Mouse (Mus musculus) spleen, embryonic (tissue): ENCODE results near the gene Smg9.

Source experiments
- CTCF ChIA-PET: fragments of 350-600 bp; sonication (Branson Sonifier 250); formaldehyde crosslinking; loops from one replicate; lab custom pipeline; 2022; lab: Charles Lee

The Smg9 gene

DNA sequence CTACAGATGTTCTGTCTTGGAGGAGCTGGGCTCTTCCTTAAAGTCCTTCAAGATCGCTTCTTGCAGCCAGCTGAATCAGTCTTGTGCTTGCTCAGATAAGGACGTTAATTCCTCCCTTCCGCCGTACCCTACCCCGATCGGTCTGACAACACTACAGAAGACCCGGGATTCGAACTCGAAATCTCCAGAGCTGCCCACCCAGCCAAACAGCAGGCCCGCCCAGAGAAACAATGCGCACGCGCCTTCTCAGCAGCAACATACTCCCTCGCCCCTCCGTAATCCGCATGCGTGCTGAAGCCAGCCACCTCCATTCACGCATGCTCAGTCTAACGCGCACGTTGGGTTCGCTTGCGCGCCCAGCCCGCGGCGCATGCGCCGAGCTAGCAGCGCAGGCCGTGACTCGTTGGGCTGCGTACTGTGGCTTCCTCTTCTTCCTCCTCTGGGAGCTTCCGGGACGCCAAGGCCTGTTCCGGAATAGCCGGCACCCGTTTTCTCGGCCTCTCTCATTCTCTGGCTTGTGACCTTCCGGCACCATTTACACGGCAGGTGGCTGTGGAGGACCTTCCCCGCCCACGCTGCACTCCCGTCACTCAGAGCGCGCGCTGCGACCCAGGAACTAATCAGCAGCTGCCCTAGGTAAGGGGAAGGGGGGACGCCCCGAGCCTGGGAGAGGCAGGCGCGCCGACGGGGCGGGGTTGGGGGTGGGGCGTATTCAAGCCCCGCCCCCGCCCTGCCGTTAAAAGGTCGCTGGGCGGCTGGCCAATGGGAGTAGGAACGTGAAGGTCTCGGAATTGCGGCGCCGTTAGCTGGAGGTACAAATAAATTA is at the start of gene Smg9:
Gene Smg9 (plus strand): TSS at position 364 of the 826 bp plus-strand sequence.
- CTCF ChIA-PET: interaction anchor here (0.6 to 0.8 kb wide), 2 partner anchors 16 to 52 kb away, joined by 3 read pairs; no protein-coding TSS in a partner anchor

DNA sequence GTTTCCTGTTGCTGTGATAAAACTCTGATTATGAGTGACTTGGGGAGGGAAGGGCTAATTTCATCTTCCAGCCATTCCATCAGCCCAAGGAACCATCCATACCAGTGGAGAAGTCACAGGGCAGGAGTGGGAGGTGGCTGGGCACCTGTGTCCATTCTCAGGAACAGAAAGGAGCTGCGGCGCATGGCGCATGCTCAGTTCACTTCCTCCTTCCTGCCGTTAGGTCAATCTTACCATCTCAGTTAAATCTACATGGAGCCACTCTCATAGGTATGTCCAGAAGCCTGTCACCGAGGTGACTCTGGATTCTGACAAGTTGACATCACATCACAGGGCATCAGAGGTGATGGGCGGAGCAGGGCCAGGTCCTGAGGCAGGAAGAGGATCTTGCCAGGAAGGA is 43.8 kb upstream of the Smg9 start:
- CTCF ChIA-PET: no interaction called here

DNA sequence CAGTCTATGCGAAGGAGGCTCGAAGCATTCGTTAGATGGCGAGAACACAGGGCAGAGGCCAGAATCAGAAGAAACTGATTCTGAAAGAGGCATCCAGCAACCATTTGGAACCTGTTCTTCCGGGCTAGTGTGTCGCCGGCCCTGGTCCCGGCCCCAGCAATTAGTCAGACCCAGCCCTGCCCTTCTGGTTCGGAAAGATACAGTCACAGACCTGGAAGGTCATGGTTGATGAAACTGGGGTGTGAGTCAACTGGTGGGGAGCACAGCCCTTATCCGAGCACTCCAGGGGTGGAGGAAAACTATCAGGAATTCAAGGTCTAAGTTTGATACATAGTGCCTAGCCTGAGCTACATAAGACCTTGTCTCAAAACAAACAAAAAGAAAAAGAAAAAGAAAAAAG is 43.3 kb upstream of the Smg9 start:
- CTCF ChIA-PET: no interaction called here

DNA sequence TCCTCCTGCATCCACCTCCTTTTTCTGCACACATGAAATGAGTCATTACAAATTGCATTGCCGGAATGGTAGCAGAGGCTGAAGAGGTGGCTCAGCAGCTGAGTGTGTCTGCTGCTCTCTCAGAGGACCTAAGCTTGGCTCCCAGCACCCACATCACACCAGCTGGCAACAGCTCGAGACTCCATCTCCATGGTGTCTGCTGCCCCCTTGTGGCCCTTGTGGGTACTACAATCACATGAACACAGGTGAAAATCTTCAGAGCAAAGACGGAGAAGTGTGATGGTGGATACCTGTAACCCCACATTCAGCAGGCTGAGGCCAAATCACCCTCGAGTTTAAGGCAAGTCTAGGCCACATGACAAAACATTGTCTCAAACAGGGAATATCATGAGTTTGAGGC is 41.5 kb upstream of the Smg9 start:
- CTCF ChIA-PET: no interaction called here

DNA sequence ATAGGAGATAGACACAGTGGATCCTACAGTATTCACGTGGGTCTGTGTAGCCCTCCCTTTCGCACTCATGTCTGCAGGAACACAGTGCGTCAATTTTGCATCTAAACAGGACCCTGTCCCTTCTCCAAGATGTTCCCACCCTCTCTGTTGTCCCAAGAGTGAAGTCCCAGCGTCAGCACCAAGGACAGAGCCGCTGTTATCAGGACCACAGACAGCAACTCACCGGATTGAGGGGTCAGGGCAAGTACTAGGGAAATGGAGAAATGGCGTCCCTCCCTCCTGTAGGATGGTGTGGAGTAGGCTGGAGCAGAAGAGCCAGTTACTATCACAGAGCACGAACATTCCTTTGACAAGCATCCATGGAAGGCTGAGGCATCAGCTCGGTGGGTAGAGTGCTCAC is 40.1 kb upstream of the Smg9 start:
- CTCF ChIA-PET: no interaction called here

DNA sequence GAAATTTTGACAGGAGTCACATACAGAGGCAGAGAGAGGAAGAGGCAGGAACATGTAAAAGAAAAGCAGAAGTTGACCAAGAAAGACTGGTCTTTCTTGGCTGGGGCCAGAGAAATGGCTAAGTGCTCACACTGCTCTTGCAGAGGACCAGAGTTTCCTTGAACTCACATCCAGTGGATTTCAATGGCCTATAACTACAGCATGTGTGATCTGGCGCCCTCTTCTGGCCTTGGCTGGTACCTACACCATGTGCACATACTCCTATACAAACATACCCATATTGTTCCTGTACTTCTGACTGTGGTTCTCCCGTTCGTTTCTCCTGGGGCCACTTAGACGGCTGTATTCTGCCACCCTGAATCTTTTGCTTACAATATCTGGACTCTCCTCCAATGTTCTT is 38.4 kb upstream of the Smg9 start:
- CTCF ChIA-PET: interaction anchor here (0.7 kb wide), 1 partner anchor 90 kb away, joined by 3 read pairs; no protein-coding TSS in a partner anchor

DNA sequence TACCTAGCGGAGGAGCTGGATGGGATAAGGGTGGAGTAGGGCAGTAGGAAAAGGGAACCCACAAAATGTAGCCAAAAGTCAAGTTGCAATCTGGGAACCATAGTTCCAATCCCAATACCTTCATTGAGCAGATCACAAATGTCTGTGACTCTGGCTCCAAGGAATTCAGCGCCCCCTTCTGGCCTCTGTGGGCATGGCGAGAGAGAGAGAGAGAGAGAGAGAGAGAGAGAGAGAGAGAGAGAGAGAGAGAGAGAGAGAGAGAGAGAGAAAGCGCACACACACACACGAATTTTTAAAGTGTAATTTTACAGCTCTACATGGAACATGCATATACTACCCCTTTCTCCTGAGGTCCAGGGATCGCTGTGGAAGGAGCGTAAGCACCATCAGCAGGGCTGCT is 36.2 kb upstream of the Smg9 start:
- CTCF ChIA-PET: interaction anchor here (0.6 to 1.8 kb wide), 12 partner anchors 14 to 680 kb away, joined by 3 to 14 read pairs (median 7); no protein-coding TSS in a partner anchor

DNA sequence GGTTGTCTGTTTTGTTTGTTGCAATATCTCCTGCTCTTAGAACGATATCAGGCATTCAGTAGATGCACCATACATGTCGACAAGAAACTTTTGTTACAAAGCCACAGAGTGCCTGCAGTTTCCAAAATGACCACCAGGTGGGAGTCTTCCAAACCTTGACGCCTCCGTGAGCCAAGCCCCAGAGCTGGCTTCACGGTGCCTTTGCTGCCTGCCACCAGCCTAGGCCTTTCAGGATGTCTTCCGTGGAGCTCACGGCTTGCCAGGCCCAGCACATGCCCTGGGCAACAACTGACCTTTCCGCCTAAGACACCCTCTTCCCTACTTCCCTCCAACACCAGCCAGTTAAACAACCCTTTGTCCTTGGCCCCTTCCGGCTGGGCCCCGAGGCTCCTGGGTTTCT is 34.6 kb upstream of the Smg9 start:
- CTCF ChIA-PET: interaction anchor here (1.0 to 1.8 kb wide), 3 partner anchors 19 to 49 kb away, joined by 5 to 14 read pairs (median 5); no protein-coding TSS in a partner anchor

DNA sequence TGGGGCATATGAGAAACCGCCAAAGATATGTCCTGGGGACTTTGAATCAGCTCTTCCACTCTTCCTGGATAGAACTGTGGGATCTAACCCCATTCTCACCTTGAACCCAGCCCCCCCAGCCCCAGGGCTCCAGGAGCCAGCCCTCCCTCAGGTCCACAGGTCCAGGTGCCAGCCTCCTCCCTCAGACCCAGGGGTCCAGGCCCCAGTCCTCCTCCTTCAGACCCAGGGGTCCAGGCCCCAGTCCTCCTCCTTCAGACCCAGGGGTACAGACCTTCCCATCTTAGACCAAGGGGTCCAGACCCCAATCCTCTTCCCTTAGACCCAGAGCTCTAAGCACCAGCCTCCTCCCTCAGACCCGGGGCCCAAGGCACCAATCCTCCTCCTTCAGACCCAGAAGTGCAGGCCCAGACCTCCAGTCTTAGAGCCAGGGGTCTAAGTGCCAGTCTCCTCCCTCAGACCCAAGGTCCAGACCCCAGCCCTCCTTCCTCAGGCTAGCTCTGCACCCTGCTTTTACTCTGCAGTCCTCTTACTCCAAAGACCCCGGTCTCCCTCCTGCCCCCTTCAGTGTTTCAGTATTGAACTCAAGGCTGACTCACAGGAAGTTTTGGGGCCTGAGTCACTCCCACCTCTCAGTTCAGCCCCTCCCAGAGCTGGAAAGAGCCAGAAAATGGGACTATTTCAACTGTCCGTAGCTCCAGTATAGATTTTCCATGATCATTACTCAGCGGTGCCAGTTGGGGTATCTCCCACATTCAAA is 34.0 kb upstream of the Smg9 start:
- CTCF ChIA-PET: interaction anchor here (0.6 to 1.1 kb wide), 3 partner anchors 12 to 48 kb away, joined by 5 to 18 read pairs (median 5); no protein-coding TSS in a partner anchor

DNA sequence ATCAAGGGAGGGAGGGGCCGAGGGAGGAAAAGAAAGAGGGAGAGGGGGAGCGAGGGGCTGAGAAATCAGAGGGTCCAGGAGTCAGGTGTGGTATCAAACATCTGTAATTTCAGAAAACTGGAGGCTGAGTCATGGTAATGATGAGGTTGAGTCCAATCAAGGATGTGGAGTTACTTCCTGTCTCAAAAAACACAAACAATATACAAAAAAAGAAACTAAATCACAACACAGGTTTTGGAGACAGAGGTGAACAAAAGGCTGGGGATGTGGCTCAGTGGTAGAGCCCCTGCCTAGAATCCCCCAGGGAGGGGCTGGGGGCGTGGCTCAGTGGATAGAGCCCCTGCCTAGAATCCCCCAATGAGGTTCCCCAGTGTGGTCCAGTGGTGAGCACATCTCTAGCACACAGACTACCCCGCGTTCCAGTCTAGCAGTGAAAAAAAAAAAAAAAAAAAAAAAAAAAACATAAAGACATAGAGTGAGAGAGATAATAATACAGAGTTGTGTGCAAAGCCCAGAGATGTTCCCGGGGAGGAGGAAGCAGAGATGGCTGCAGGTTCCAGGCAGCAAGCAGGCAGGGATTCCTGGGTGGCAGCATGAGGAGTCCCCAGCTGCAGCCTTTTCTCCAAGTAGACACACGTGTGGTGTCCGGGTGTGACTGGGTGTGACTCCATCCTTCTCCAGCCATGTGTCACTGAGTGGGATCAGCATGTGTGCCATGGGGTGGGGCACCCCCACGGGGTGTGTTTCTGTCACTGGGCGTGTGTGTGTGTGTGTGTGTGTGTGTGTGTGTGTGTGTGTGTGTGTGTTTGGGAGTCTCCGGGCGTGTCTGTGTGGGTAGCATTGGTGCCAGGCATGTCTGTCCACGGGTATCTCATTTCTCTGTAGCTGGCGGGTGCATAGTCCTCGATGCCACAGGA is 32.4 kb upstream of the Smg9 start:
- CTCF ChIA-PET: interaction anchor here (0.6 kb wide), 2 partner anchors 31 to 163 kb away, joined by 3 to 4 read pairs; no protein-coding TSS in a partner anchor

DNA sequence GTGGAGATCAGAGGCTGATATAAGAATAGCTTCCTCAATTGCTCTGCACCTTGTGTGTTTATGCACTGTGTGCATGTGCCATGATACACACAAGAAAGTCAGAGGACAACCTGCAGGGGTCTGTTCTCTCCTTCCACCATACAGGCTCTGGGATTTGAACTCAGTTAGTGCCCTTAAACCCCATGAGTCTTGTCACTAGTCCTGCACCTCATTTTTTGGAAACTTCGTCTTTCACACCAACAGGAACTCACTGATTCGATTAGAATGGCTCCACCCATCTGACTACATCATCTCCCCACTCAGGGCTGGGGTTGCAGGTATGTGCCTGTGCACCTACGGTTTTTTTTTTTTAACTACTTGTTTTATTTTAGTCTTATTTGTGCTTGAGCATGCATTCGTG is 31.2 kb upstream of the Smg9 start:
- CTCF ChIA-PET: no interaction called here

DNA sequence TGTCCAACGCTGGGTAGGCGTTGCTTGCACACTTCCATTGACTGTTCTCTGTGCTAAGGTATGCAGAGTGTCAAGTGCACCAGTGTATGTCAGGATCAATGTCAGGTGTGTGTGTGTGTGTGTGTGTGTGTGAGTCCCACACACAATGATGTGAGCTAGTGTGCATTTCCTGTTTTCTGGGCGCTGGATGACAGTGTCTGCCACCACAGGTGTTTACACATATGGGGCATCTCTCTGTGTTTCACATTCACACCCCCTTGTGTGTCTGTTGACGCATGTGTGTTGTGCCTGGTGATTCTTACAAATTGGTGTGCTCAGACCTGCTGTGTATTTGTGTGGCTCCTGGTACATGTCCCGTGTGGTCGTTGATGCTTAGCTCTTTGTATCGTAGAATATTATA is 30.5 kb upstream of the Smg9 start:
- CTCF ChIA-PET: no interaction called here

DNA sequence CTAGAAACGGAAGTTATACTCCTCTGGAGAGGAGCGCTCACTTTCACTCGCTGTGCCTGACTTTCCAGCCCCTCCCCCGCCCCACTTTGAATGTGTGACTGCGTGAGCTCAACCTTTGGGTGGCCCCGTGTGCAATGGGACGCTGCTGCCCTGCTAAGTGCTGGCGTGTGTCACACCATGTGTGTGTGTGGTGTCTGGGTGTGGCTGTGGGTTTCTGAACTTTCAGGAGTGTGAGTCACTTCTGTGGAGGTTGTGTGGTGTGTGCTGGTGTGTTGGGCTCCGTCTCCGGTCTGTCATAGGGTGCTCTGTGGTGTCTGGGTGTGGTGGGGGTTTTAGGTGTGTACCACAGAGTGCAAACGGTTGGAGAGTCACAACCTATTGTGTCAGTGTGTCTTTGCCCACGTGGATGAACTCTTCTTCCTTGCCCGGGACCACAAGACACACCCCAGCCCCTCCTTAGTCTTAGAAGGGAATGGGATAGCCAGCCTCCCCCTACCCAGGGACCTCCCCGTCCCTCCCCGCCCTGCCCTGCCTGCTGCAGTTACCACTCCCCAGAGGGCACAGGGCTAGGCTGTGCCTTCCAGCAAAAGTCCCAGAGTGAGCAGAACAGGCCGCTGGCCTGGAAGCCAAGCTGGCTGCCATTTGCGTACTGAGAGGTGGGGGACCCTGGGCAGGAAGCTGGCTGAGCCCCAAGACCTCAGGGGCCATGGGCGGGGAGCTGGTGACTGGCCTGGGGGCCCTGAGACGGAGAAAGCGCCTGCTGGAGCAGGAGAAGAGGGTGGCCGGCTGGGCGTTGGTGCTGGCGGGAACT is 29.5 kb upstream of the Smg9 start, which contains the start of gene Kcnn4:
Gene Kcnn4 (plus strand): TSS at position 533 of the 811 bp plus-strand sequence.
- CTCF ChIA-PET: interaction anchor here (0.5 to 2.4 kb wide), 3 partner anchors 15 to 70 kb away, joined by 3 to 14 read pairs (median 9); no protein-coding TSS in a partner anchor

DNA sequence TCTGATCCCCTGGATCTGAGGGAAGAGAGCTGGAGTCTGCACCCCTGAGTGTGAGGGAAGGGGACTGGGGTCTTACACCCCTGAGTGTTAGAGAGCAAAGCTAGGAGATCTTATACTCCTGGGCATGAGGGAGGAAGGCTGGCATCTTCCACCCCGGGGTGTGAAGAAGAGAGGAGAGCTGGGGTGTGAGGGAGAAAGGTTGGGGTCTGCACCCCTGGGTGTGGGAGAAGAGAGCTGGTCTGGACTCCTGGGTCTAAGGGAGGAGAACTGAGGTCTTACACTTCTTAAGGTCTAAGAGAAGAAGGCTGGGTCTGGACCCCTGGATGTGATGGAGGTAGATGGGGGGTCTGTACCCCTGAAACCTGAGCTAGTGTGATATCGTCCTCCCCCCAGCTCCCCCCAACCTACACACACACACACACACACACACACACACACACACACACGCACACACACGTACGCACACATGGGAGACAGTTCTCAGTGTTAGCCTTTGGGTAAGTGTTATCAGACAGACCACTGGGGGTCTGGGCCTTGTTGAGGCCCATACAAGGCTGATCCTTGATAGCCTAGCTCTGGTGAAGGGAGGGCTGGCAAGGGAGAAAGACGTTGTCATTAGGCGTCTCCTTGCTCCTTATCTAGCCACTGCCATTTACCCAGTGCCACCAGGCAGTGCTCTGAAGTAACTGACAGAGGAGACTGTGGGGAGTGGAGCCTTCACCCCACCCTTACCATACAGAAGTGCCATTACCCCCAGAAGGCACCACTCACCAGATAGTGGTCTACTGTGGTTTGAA is 28.2 kb upstream of the Smg9 start:
- CTCF ChIA-PET: interaction anchor here (2.4 kb wide), 1 partner anchor 14 kb away, joined by 9 read pairs; no protein-coding TSS in a partner anchor

DNA sequence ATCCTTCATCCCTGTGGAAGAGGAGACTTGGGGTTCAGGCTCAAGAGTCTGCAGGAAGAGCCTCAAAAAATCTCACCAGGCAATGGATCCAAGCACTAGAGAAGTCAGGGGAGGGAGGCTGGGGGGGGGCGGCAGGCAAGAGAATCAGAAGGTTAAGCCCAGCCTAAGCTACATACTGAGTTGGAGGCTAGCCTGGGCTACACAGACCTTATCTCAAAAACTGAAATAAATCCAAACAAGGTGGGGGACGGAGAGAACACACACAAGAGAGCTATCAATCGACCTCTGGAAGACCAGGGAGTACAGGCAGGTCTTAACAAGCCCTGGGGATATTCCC is 27.6 kb upstream of the Smg9 start:
- CTCF ChIA-PET: interaction anchor here (2.4 kb wide), 1 partner anchor 13 kb away, joined by 9 read pairs; no protein-coding TSS in a partner anchor

DNA sequence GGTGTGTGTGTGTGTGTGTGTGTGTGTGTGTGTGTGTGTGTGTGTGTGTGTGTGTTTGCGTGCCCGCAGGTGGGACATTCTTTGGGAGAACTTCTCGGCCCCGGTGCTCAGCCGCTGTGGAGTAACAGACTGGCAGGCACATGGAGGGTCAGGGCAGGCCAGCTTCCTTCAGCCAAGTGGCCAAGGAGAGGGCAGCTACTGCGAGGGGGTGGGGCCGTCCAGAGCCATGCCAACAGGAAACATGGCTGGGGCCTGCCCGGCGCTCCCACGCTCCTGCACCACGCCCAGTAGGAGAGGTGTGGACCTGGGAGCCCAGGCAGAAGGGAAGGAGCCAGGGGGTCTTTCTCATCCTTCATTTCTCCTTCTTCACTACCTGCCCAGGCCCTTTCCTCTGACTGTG is 27.1 kb upstream of the Smg9 start:
- CTCF ChIA-PET: interaction anchor here (2.4 kb wide), 1 partner anchor 13 kb away, joined by 9 read pairs; no protein-coding TSS in a partner anchor

DNA sequence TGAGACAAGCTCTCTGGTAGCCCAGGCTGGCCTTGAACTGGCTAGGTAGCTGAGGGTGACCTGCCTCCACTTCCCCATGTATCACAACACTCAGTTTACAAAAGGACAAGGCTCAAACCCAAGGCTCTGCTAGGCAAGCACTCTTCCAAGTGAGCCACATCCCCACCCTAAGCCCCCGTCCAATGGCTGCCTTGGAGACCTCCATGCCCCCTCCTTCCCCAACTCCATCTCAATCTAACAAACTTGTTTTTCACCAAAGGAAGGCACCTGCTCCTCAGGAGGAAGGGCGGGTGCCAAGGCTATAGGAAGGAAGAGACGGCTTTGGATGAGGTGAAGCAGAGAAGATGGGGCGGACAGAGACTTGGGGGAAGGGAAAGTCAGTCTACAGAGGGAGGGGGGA is 26.6 kb upstream of the Smg9 start:
- CTCF ChIA-PET: interaction anchor here (0.7 kb wide), 1 partner anchor 29 kb away, joined by 20 read pairs; no protein-coding TSS in a partner anchor

DNA sequence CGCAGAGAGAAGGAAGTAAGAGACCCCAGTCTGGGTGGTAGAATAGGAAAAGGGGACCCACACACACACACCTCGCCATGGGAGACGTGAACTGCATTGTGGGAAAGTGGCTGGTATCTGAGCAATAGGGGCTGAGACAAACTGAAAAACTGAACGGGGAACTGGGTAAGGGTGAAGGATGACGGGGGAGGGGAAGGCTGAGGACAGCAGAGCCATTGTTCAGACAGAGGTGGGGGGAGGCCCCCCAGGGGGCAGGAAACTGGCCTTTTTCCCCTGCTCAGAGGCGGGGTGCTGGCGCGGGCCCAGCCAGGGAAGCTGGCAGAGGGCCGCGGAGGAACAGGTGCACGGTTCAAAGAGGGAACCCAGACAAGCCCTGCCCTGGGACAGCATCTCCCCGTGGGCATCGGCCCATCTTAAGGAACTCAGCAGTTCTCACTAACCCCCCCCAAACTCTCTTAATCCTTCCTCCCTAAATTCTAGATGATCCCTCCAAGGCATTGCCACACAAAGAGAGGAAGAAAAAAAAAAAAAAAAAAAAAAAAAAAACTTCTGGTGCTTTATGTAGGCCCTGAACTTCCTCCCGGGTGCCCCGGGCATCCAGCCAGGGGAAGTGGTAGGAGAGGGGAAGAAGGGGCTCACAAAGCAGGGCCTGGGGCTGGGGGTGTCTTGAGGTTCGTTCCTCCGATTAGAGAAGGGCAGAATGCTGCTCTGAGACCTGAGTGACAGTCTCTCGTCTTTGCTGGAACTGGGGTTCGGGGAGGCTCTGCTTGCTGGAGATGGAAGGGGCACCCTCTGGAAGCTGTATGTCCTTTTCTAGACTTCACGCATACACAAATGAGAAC is 25.7 kb upstream of the Smg9 start:
- CTCF ChIA-PET: interaction anchor here (0.7 kb wide), 2 partner anchors 11 to 28 kb away, joined by 3 to 20 read pairs; no protein-coding TSS in a partner anchor
